Mouse (Mus musculus): Measurements from ENCODE around the gene Pigyl. TPM values are rescaled to one million over a fixed set of nuclear protein-coding genes. Genes with fewer than 3 reads are reported as not detected.

The Pigyl gene
- 7.4 TPM for polyA plus RNA-seq (2015; fragmentation: Illumina TruSeq; extraction: RNeasy Lipid Tissue Mini Kit (QIAGEN cat#74804); ENCODE audit: insufficient read depth, low replicate concordance)

DNA sequence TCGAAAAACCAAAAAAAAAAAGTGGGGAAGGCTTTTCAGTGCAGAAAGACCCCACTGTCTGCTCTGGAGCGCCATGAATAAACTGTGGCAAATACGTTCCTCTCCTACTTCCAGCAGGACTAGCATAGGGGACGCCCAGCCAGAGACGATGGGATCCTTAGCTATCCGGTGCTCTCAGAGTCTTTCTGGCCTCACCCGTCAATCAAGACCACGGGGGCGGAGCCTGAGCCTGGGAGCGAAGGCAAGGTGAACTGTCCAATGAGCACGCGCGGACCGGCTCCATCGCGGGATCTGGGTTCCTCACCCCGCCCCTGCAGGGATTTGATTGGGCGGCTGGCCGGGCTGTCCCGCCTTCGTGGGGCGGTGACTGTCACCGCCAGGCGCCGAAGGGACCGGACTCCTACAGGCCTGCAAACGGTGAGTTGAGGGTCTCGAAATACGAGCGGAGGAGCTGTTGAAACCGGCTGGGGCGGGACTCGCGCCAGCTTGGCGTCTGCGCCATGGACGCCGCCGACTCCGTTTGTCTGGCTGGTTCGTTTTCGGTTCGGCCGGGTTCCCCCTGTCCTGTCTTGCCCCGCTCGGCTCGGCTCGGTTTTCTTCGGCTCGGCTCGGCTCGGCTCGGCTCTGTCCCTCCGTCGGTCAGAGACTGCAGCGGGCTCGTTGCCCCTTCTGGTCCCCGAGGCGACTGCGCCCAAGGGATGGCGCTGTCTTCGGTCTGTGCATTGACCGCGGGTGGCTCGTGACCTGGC lies at the start of gene Pigyl:
Gene Pigyl (plus strand): TSS at position 350 of the 749 bp plus-strand sequence.

DNA sequence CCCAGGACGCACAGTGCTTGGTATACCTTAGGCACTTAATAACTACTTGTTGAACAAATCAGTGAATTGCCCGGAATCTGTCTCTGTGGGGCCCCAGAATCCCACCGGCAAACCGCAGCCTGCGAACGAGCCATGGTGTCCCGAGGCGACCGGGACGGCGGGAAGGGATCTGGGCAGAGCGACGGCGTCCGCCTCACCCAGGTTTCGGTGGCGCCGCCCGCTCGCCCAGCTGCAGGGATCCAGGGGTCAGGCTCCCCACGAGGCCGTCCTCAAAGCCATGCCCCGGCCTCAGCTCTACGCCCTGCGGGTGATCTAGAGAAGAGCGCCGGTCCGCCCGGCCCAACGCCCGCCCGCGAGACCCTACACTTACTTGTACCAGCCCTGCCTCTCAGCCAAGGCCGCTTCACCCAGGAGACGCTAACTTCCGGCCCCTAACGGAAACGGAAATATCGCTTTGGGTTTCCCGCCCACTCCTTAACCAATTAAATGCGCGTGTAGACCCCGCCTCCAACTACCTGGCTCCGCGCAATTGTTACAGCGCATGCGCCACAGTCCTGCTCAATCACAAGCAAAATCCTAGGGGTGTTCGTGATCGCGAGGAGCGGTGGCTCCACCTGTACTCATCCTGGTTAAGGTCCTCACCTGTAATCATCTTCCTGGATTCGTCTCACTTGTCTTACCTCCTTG lies 39.8 kb upstream of the Pigyl start, which contains the start of gene Elof1:
Gene Elof1 (minus strand): TSS at position 433 of the 687 bp plus-strand sequence.

DNA sequence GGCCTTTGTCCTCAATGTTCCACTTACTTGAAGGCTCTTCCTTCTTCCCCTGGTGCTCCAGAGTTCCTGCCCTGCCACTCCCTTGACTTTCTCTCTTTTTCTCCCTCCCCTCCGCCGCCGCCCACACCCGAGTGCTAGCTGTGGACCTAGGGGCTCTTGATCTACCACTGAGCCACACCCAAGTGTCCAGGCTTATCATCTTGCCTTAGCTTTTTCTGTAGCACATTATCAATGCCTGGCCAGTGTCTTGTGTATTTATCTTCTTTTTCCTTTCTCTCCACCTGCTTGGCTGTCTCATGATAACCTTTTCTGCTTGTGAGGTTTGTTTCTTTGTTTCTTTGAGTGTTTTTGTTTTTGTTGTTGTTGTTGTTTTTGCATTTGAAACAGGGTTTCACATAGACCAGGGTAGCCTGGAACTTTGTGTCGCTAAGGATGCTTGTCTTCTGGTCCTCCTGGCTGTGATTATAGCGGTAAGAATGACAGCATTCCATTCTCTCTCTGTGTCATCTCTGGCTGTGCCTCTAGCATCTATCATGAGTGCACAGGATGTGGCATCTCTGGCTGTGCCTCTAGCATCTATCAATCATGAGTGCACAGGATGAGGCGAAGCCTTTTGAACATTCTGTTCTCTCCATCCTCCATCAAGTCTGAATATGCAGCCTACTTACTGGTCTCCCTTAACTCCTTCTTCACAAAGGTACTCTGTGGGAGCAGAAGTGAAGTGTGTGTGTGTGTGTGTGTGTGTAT lies 20.8 kb upstream of the Pigyl start, which contains the start of gene Acp5:
Gene Acp5 (minus strand): TSS at position 68 of the 747 bp plus-strand sequence.

DNA sequence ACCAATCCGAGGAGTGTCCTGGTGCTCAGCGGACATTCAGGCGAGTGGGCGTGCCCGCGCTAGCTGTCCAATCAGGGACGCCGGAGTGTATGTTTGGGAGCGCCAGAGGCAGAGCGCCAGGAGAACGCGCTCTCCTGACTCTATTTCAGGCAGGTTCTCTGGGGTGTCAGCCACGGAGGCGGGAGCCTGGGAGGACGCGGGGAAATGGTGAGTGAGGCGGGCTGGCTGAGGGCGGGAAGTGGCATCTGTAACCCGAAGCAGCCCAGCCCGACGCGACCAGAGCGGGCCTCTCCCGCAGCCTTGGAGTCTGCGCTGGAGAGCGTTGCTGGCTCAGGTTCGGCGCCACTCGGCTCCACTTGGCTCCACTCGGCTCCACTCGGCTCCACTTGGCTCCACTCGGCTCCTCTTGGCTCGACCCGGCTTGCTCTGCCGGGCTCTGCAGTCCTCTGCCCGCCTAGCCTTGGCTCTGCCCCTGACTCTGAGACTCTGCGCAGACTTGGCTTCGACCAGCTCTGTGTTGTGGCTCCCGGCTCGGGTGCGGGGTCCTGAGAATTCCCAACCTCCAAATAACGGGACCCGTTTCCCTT lies 31.5 kb downstream of the Pigyl start, which contains the start of gene Zfp872:
Gene Zfp872 (plus strand): TSS at position 66 of the 587 bp plus-strand sequence.

Other genes starting within 250 kb of the Pigyl start
- 7.7 TPM for gene Rab3d, start 238.7 kb upstream of the Pigyl start, polyA plus RNA-seq (2015; fragmentation: Illumina TruSeq; extraction: RNeasy Lipid Tissue Mini Kit (QIAGEN cat#74804); ENCODE audit: insufficient read depth, low replicate concordance)
- 0.79 TPM for gene Ccdc159, start 229.4 kb upstream of the Pigyl start, polyA plus RNA-seq (2015; fragmentation: Illumina TruSeq; extraction: RNeasy Lipid Tissue Mini Kit (QIAGEN cat#74804); ENCODE audit: insufficient read depth, low replicate concordance)
- gene Tmem205, start 229.3 kb upstream of the Pigyl start, polyA plus RNA-seq (2015; fragmentation: Illumina TruSeq; extraction: RNeasy Lipid Tissue Mini Kit (QIAGEN cat#74804); ENCODE audit: insufficient read depth, low replicate concordance): 3.3 TPM
- gene Plppr2, start 219.8 kb upstream of the Pigyl start, polyA plus RNA-seq (2015; fragmentation: Illumina TruSeq; extraction: RNeasy Lipid Tissue Mini Kit (QIAGEN cat#74804); ENCODE audit: insufficient read depth, low replicate concordance): 0.70 TPM
- gene Swsap1, start 201.1 kb upstream of the Pigyl start, polyA plus RNA-seq (2015; fragmentation: Illumina TruSeq; extraction: RNeasy Lipid Tissue Mini Kit (QIAGEN cat#74804); ENCODE audit: insufficient read depth, low replicate concordance): 10.0 TPM
- 2.1 TPM for gene Epor, start 193.3 kb upstream of the Pigyl start, polyA plus RNA-seq (2015; fragmentation: Illumina TruSeq; extraction: RNeasy Lipid Tissue Mini Kit (QIAGEN cat#74804); ENCODE audit: insufficient read depth, low replicate concordance)
- 2.1 TPM for gene Rgl3, start 167.4 kb upstream of the Pigyl start, polyA plus RNA-seq (2015; fragmentation: Illumina TruSeq; extraction: RNeasy Lipid Tissue Mini Kit (QIAGEN cat#74804); ENCODE audit: insufficient read depth, low replicate concordance)
- gene Ccdc151, start 154.2 kb upstream of the Pigyl start, polyA plus RNA-seq (2015; fragmentation: Illumina TruSeq; extraction: RNeasy Lipid Tissue Mini Kit (QIAGEN cat#74804); ENCODE audit: insufficient read depth, low replicate concordance): not detected
- gene Prkcsh, start 154.0 kb upstream of the Pigyl start, polyA plus RNA-seq (2015; fragmentation: Illumina TruSeq; extraction: RNeasy Lipid Tissue Mini Kit (QIAGEN cat#74804); ENCODE audit: insufficient read depth, low replicate concordance): 29.0 TPM
- not detected for gene Elavl3, start 104.8 kb upstream of the Pigyl start, polyA plus RNA-seq (2015; fragmentation: Illumina TruSeq; extraction: RNeasy Lipid Tissue Mini Kit (QIAGEN cat#74804); ENCODE audit: insufficient read depth, low replicate concordance)
- gene Gm49318, start 85.6 kb upstream of the Pigyl start, polyA plus RNA-seq (2015; fragmentation: Illumina TruSeq; extraction: RNeasy Lipid Tissue Mini Kit (QIAGEN cat#74804); ENCODE audit: insufficient read depth, low replicate concordance): not detected
- 5.6 TPM for gene Zfp653, start 85.5 kb upstream of the Pigyl start, polyA plus RNA-seq (2015; fragmentation: Illumina TruSeq; extraction: RNeasy Lipid Tissue Mini Kit (QIAGEN cat#74804); ENCODE audit: insufficient read depth, low replicate concordance)
- 12.2 TPM for gene Ecsit, start 71.4 kb upstream of the Pigyl start, polyA plus RNA-seq (2015; fragmentation: Illumina TruSeq; extraction: RNeasy Lipid Tissue Mini Kit (QIAGEN cat#74804); ENCODE audit: insufficient read depth, low replicate concordance)
- 12.6 TPM for gene Cnn1, start 57.6 kb upstream of the Pigyl start, polyA plus RNA-seq (2015; fragmentation: Illumina TruSeq; extraction: RNeasy Lipid Tissue Mini Kit (QIAGEN cat#74804); ENCODE audit: insufficient read depth, low replicate concordance)
- 40.6 TPM for gene Elof1, start 39.7 kb upstream of the Pigyl start, polyA plus RNA-seq (2015; fragmentation: Illumina TruSeq; extraction: RNeasy Lipid Tissue Mini Kit (QIAGEN cat#74804); ENCODE audit: insufficient read depth, low replicate concordance)
- 117 TPM for gene Acp5, start 21.1 kb upstream of the Pigyl start, polyA plus RNA-seq (2015; fragmentation: Illumina TruSeq; extraction: RNeasy Lipid Tissue Mini Kit (QIAGEN cat#74804); ENCODE audit: insufficient read depth, low replicate concordance)
- 0.07 TPM for gene Zfp872, start 31.2 kb downstream of the Pigyl start, polyA plus RNA-seq (2015; fragmentation: Illumina TruSeq; extraction: RNeasy Lipid Tissue Mini Kit (QIAGEN cat#74804); ENCODE audit: insufficient read depth, low replicate concordance)
- 82.7 TPM for gene Zfp809, start 68.9 kb downstream of the Pigyl start, polyA plus RNA-seq (2015; fragmentation: Illumina TruSeq; extraction: RNeasy Lipid Tissue Mini Kit (QIAGEN cat#74804); ENCODE audit: insufficient read depth, low replicate concordance)
- gene Zfp599, start 103.0 kb downstream of the Pigyl start, polyA plus RNA-seq (2015; fragmentation: Illumina TruSeq; extraction: RNeasy Lipid Tissue Mini Kit (QIAGEN cat#74804); ENCODE audit: insufficient read depth, low replicate concordance): 2.8 TPM
- 21.3 TPM for gene Zfp810, start 150.8 kb downstream of the Pigyl start, polyA plus RNA-seq (2015; fragmentation: Illumina TruSeq; extraction: RNeasy Lipid Tissue Mini Kit (QIAGEN cat#74804); ENCODE audit: insufficient read depth, low replicate concordance)
- 8.2 TPM for gene Anln, start 232.3 kb downstream of the Pigyl start, polyA plus RNA-seq (2015; fragmentation: Illumina TruSeq; extraction: RNeasy Lipid Tissue Mini Kit (QIAGEN cat#74804); ENCODE audit: insufficient read depth, low replicate concordance)